Mouse (Mus musculus) embryonic facial prominence, embryonic 13.5 days (tissue): ENCODE results near the gene Cdca7l. TPM values are rescaled to one million over a fixed set of nuclear protein-coding genes. Genes with fewer than 3 reads are reported as not detected.

ENCODE experiments used
- ATAC-seq: fragments of 200-750 bp; cut with Nextera tagmentation; 2 replicates; pipeline ENCODE4 v1.8.0; 2017; ENCODE audit warnings: low read depth; ENCODE audit not compliant: insufficient number of reproducible peaks, insufficient read depth, low FRiP score, low TSS enrichment
- H3K27ac ChIP-seq: fragments of 300-500 bp; sonication (generic); 2 replicates; pipeline ENCODE4 v1.5.1; 2015; ENCODE audit warnings: moderate library complexity, mild to moderate bottlenecking, inconsistent platforms
- H3K27me3 ChIP-seq: fragments of 300-500 bp; sonication (generic); 2 replicates; pipeline ENCODE4 v1.6.1; 2015; ENCODE audit warnings: mild to moderate bottlenecking, inconsistent platforms
- H3K36me3 ChIP-seq: fragments of 300-500 bp; sonication (generic); 2 replicates; pipeline ENCODE4 v1.6.1; 2015; ENCODE audit warnings: mild to moderate bottlenecking, inconsistent platforms
- H3K4me1 ChIP-seq: fragments of 300-500 bp; sonication (generic); 2 replicates; pipeline ENCODE4 v1.6.1; 2015; ENCODE audit warnings: inconsistent platforms
- H3K4me2 ChIP-seq: fragments of 300-500 bp; sonication (generic); 2 replicates; pipeline ENCODE4 v1.6.1; 2015; ENCODE audit warnings: moderate library complexity, mild to moderate bottlenecking, inconsistent platforms
- H3K4me3 ChIP-seq: fragments of 300-500 bp; sonication (generic); 2 replicates; pipeline ENCODE4 v1.5.1; 2015; ENCODE audit warnings: mild to moderate bottlenecking, inconsistent platforms
- H3K9ac ChIP-seq: fragments of 300-500 bp; sonication (generic); 2 replicates; pipeline ENCODE4 v1.6.1; 2015; ENCODE audit warnings: mild to moderate bottlenecking, inconsistent platforms
- H3K9me3 ChIP-seq: fragments of 300-500 bp; sonication (generic); 2 replicates; pipeline ENCODE4 v1.6.1; 2016; ENCODE audit warnings: inconsistent platforms
- WGBS: fragments of 180-500 bp; shearing (Covaris S2); methylation state at CpG from one replicate; pipeline ENCODE4 v1.1.7; 2015; ENCODE audit warnings: mixed read lengths; 5-methylcytosine and 5-hydroxymethylcytosine counted together
- polyA plus RNA-seq: library from polyadenylated mRNA; unstranded; fragments of >200 nt; fragmentation: Nextera tagmentation; extraction: Ambion mirVana; gene quantifications from 2 replicates; pipeline ENCODE4 v1.2.1, GENCODE M21; 2015

The Cdca7l gene
- polyA plus RNA-seq, 1 experiment from 2014 or later, result 32.9 TPM

GRCm38 (mm10) chr12:117783426-117783825, 20.7 kb upstream of the Cdca7l start:
- H3K4me1 ChIP-seq, result peaks cover 2% of the 10 kb centered on the region; the same call in 1 of the 2 replicates
- no peak for ATAC-seq
- H3K27ac ChIP-seq, result no peak overlapping the region
- H3K9ac ChIP-seq, result no peak overlapping the region
- H3K4me3 ChIP-seq, result no peak overlapping the region
- 58% methylated on average over 1 of the region's 1 CpGs for WGBS
- no peaks in the 10 kb centered on the region for H3K9me3 ChIP-seq
- H3K36me3 ChIP-seq, result no peaks in the 10 kb centered on the region
- no peak overlapping the region for H3K4me2 ChIP-seq
- peaks cover 7% of the 10 kb centered on the region; the same call in 1 of the 2 replicates for H3K27me3 ChIP-seq

GRCm38 (mm10) chr12:117786621-117787020, 17.5 kb upstream of the Cdca7l start:
- Histone ChIP-seq H3K27ac (no peak overlapping the region), H3K9ac (no peak overlapping the region), H3K4me3 (no peak overlapping the region), H3K36me3 (no peaks in the 10 kb centered on the region), H3K4me2 (no peak overlapping the region), H3K27me3 (peaks cover 7% of the 10 kb centered on the region; the same call in 1 of the 2 replicates), H3K9me3 (no peaks in the 10 kb centered on the region), H3K4me1 (peaks cover 12% of the 10 kb centered on the region; the same call in 1 of the 2 replicates)
- 20% methylated on average over 6 of the region's 6 CpGs for WGBS
- no peak for ATAC-seq

- 9% methylated on average over 24 of the region's 24 CpGs for WGBS
- H3K4me3 ChIP-seq, result peak overlapping the region; percentile 38
- H3K27me3 ChIP-seq, result peaks cover 7% of the 10 kb centered on the region; the same call in 1 of the 2 replicates
- peak overlapping the region; percentile 58 for H3K9ac ChIP-seq
- peak overlapping the region; percentile 68 for H3K4me2 ChIP-seq
- H3K27ac ChIP-seq, result no peak overlapping the region
- no peak for ATAC-seq
- no peaks in the 10 kb centered on the region for H3K9me3 ChIP-seq
- peaks cover 12% of the 10 kb centered on the region; the same call in 1 of the 2 replicates for H3K4me1 ChIP-seq
- no peaks in the 10 kb centered on the region for H3K36me3 ChIP-seq
Observed at GRCm38 (mm10) chr12:117788513-117789011, 15.5 kb upstream of the Cdca7l start.

GRCm38 (mm10) chr12:117789017-117789416, 15.1 kb upstream of the Cdca7l start:
- H3K4me3 ChIP-seq, result peak overlapping the region; percentile 38
- peak overlapping the region; percentile 68 for H3K4me2 ChIP-seq
- ATAC-seq, result no peak
- peaks cover 7% of the 10 kb centered on the region; the same call in 1 of the 2 replicates for H3K27me3 ChIP-seq
- no peak overlapping the region for H3K27ac ChIP-seq
- WGBS, result 19% methylated on average over 7 of the region's 7 CpGs
- H3K4me1 ChIP-seq, result peaks cover 12% of the 10 kb centered on the region; the same call in 1 of the 2 replicates
- H3K9me3 ChIP-seq, result no peaks in the 10 kb centered on the region
- H3K36me3 ChIP-seq, result no peaks in the 10 kb centered on the region
- H3K9ac ChIP-seq, result no peak overlapping the region

- no peak overlapping the region for H3K4me2 ChIP-seq
- H3K9ac ChIP-seq, result no peak overlapping the region
- H3K27me3 ChIP-seq, result no peaks in the 10 kb centered on the region
- no peaks in the 10 kb centered on the region for H3K9me3 ChIP-seq
- no peaks in the 10 kb centered on the region for H3K36me3 ChIP-seq
- no peak for ATAC-seq
- WGBS, result 82% methylated on average over 4 of the region's 4 CpGs
- no peak overlapping the region for H3K4me3 ChIP-seq
- no peaks in the 10 kb centered on the region for H3K4me1 ChIP-seq
- H3K27ac ChIP-seq, result no peak overlapping the region
Observed at GRCm38 (mm10) chr12:117795303-117795702, 8.8 kb upstream of the Cdca7l start.

GRCm38 (mm10) chr12:117805576-117805975, 1.5 kb downstream of the Cdca7l start:
- no peaks in the 10 kb centered on the region for H3K36me3 ChIP-seq
- WGBS, result 71% methylated on average over 4 of the region's 4 CpGs
- H3K27me3 ChIP-seq, result 0 out of 2 replicates have a peak, but pooled peaks cover 3% of the 10 kb centered on the region
- ATAC-seq, result no peak
- H3K4me2 ChIP-seq, result no peak overlapping the region
- peaks cover 24% of the 10 kb centered on the region for H3K4me1 ChIP-seq
- H3K9ac ChIP-seq, result no peak overlapping the region
- H3K4me3 ChIP-seq, result no peak overlapping the region
- no peaks in the 10 kb centered on the region for H3K9me3 ChIP-seq
- H3K27ac ChIP-seq, result no peak overlapping the region

- 56% methylated on average over 12 of the region's 12 CpGs for WGBS
- Histone ChIP-seq H3K4me2 (no peak overlapping the region), H3K4me3 (no peak overlapping the region), H3K9ac (no peak overlapping the region), H3K36me3 (no peaks in the 10 kb centered on the region), H3K4me1 (peaks cover 24% of the 10 kb centered on the region), H3K27ac (no peak overlapping the region), H3K9me3 (no peaks in the 10 kb centered on the region), H3K27me3 (0 out of 2 replicates have a peak, but pooled peaks cover 3% of the 10 kb centered on the region)
- ATAC-seq, result no peak
Observed at GRCm38 (mm10) chr12:117806007-117806451, 1.9 kb downstream of the Cdca7l start.

GRCm38 (mm10) chr12:117806470-117806869, 2.4 kb downstream of the Cdca7l start:
- Histone ChIP-seq H3K4me1 (peaks cover 24% of the 10 kb centered on the region), H3K4me2 (no peak overlapping the region), H3K9ac (no peak overlapping the region), H3K9me3 (no peaks in the 10 kb centered on the region), H3K4me3 (no peak overlapping the region), H3K27ac (no peak overlapping the region), H3K27me3 (0 out of 2 replicates have a peak, but pooled peaks cover 3% of the 10 kb centered on the region), H3K36me3 (no peaks in the 10 kb centered on the region)
- ATAC-seq, result no peak
- WGBS, result 66% methylated on average over 4 of the region's 4 CpGs

- H3K4me3 ChIP-seq, result no peak overlapping the region
- H3K36me3 ChIP-seq, result no peaks in the 10 kb centered on the region
- H3K9me3 ChIP-seq, result no peaks in the 10 kb centered on the region
- H3K9ac ChIP-seq, result no peak overlapping the region
- ATAC-seq, result no peak
- 40% methylated on average over 12 of the region's 12 CpGs for WGBS
- peaks cover 24% of the 10 kb centered on the region for H3K4me1 ChIP-seq
- peak overlapping the region; percentile 43 for H3K4me2 ChIP-seq
- H3K27ac ChIP-seq, result no peak overlapping the region
- 0 out of 2 replicates have a peak, but pooled peaks cover 3% of the 10 kb centered on the region for H3K27me3 ChIP-seq
Observed at GRCm38 (mm10) chr12:117807637-117808036, 3.5 kb downstream of the Cdca7l start.

- peak overlapping the region; percentile 43 for H3K4me2 ChIP-seq
- WGBS, result 42% methylated on average over 17 of the region's 17 CpGs
- H3K27me3 ChIP-seq, result 0 out of 2 replicates have a peak, but pooled peaks cover 3% of the 10 kb centered on the region
- 0 out of 2 replicates have a peak overlapping the region, but pooled peaks have one; percentile 2 for H3K4me3 ChIP-seq
- H3K9me3 ChIP-seq, result no peaks in the 10 kb centered on the region
- peaks cover 24% of the 10 kb centered on the region for H3K4me1 ChIP-seq
- ATAC-seq, result no peak
- H3K9ac ChIP-seq, result no peak overlapping the region
- H3K27ac ChIP-seq, result no peak overlapping the region
- no peaks in the 10 kb centered on the region for H3K36me3 ChIP-seq
Observed at GRCm38 (mm10) chr12:117808355-117809326, 4.6 kb downstream of the Cdca7l start.

- no peak overlapping the region for H3K4me2 ChIP-seq
- no peaks in the 10 kb centered on the region for H3K36me3 ChIP-seq
- no peak overlapping the region for H3K9ac ChIP-seq
- no peak overlapping the region for H3K4me3 ChIP-seq
- H3K4me1 ChIP-seq, result peaks cover 24% of the 10 kb centered on the region
- no peaks in the 10 kb centered on the region for H3K9me3 ChIP-seq
- WGBS, result 70% methylated on average over 10 of the region's 10 CpGs
- H3K27me3 ChIP-seq, result 0 out of 2 replicates have a peak, but pooled peaks cover 3% of the 10 kb centered on the region
- no peak for ATAC-seq
- no peak overlapping the region for H3K27ac ChIP-seq
Observed at GRCm38 (mm10) chr12:117809327-117810017, 5.4 kb downstream of the Cdca7l start.
